9 mouse cellular contexts compared by ENCODE assay signal in genomic region chr11:88692374-88692773, GRCm38 (mm10). TPM values are rescaled to one million over a fixed set of nuclear protein-coding genes. Genes with fewer than 3 reads are reported as not detected.
DNase-seq lines count a peak whose midpoint lies in the region; ATAC-seq lines count a peak whose summit lies in the region.
"Had no signal": no experiment of that assay in that cellular context is flagged by ENCODE, and none has a peak within 500 bp of the region (broad histone marks: within the 10 kb centered on the region; RNA-seq: fewer than 3 reads in every experiment).

No protein-coding gene starts in this region.

- peaks cover 96% of the 10 kb centered on the region for H3K4me1 ChIP-seq in hindbrain, embryonic 10.5 days (replicated peaks)
- H3K4me1 ChIP-seq in hindbrain, embryonic 14.5 days (replicated peaks; ENCODE audit: control insufficient read depth, insufficient read depth, low read length), result peaks cover 65% of the 10 kb centered on the region
- peaks cover 93% of the 10 kb centered on the region for H3K4me1 ChIP-seq in kidney, embryonic 16.5 days (ENCODE audit: insufficient read depth, low read length)

- peak overlapping the region; percentile 85 for H3K27ac ChIP-seq in hindbrain, embryonic 10.5 days
- no peak overlapping the region for H3K27ac ChIP-seq in hindbrain, embryonic 14.5 days
- H3K27ac ChIP-seq in kidney, embryonic 16.5 days (ENCODE audit: low read length), result no peak overlapping the region

- H3K4me3 ChIP-seq in hindbrain, embryonic 10.5 days, result no peak overlapping the region
- H3K4me3 ChIP-seq in hindbrain, embryonic 14.5 days (replicated peaks; ENCODE audit: low read length), result no peak overlapping the region
- H3K4me3 ChIP-seq in kidney, embryonic 16.5 days (ENCODE audit: low read length), result no peak overlapping the region
- H3K4me3 ChIP-seq: embryonic facial prominence, embryonic 12.5 days had no signal

- no peak for DNase-seq in hindbrain, embryonic 10.5 days (ENCODE audit: low spot score)
- no peak for DNase-seq in hindbrain, embryonic 14.5 days (ENCODE audit: low spot score)
- peak; percentile 58 for DNase-seq in embryo, embryonic 10.5 days (ENCODE audit: low spot score)
- DNase-seq in naive thymus-derived CD4-positive, alpha-beta T cell, adult 2 months (ENCODE audit: low read depth), result peak; percentile 44
- DNase-seq in spleen, postnatal 10 days (ENCODE audit: low spot score in 2 of 2), result no peak
- no peak for DNase-seq in testis, postnatal 10 days (ENCODE audit: low spot score)

- H3K9ac ChIP-seq in hindbrain, embryonic 14.5 days, result no peak overlapping the region
- no peak overlapping the region for H3K9ac ChIP-seq in kidney, embryonic 16.5 days (replicated peaks; ENCODE audit: low read length)
- H3K9ac ChIP-seq: embryonic facial prominence, embryonic 12.5 days had no signal

- no peak for ATAC-seq in hindbrain, embryonic 14.5 days (ENCODE audit: low FRiP score)
- ATAC-seq in hematopoietic stem cell, adult 5-6 weeks (replicated peaks in 1 of 2; ENCODE audit: insufficient read depth in 1 of 2, low FRiP score in 2 of 2, low TSS enrichment in 1 of 2, low read depth in 1 of 2, poor library complexity in 2 of 2, severe bottlenecking in 2 of 2), result peak; percentile 78
- ATAC-seq in kidney, embryonic 16.5 days (ENCODE audit: low FRiP score, low TSS enrichment), result no peak

- H3K4me2 ChIP-seq in hindbrain, embryonic 14.5 days (replicated peaks), result no peak overlapping the region
- no peak overlapping the region for H3K4me2 ChIP-seq in kidney, embryonic 16.5 days (replicated peaks; ENCODE audit: low read depth, low read length)
- H3K4me2 ChIP-seq: embryonic facial prominence, embryonic 12.5 days had no signal

- H3K36me3 ChIP-seq in hindbrain, embryonic 10.5 days, result peaks cover 55% of the 10 kb centered on the region
- H3K36me3 ChIP-seq in hindbrain, embryonic 14.5 days (replicated peaks; ENCODE audit: control insufficient read depth, insufficient read depth), result peaks cover 17% of the 10 kb centered on the region; the same call in 1 of the 2 replicates
- peaks cover 9% of the 10 kb centered on the region for H3K36me3 ChIP-seq in kidney, embryonic 16.5 days (ENCODE audit: insufficient read depth, low read length)

- no peaks in the 10 kb centered on the region for H3K27me3 ChIP-seq in hindbrain, embryonic 10.5 days (ENCODE audit: insufficient read depth, poor library complexity, severe bottlenecking)
- no peaks in the 10 kb centered on the region for H3K27me3 ChIP-seq in hindbrain, embryonic 14.5 days (ENCODE audit: control insufficient read depth, insufficient read depth, low read length)
- H3K27me3 ChIP-seq in kidney, embryonic 16.5 days (ENCODE audit: insufficient read depth, low read length), result no peaks in the 10 kb centered on the region
- H3K27me3 ChIP-seq: embryonic facial prominence, embryonic 12.5 days had no signal

- H3K9me3 ChIP-seq in hindbrain, embryonic 10.5 days, result no peaks in the 10 kb centered on the region
- no peaks in the 10 kb centered on the region for H3K9me3 ChIP-seq in hindbrain, embryonic 14.5 days (ENCODE audit: control insufficient read depth, low read length)
- no peaks in the 10 kb centered on the region for H3K9me3 ChIP-seq in kidney, embryonic 16.5 days (ENCODE audit: low read length)
- H3K9me3 ChIP-seq: embryonic facial prominence, embryonic 12.5 days had no signal

- WGBS in hindbrain, embryonic 10.5 days, result 34% methylated on average over 10 of the region's 10 CpGs
- 28% methylated on average over 7 of the region's 10 CpGs for whole genome bisulfite sequencing in hindbrain, embryonic 14.5 days
- WGBS in kidney, embryonic 16.5 days, result 51% methylated on average over 10 of the region's 10 CpGs

RNA-seq across cellular contexts. Expression of gene Msi2, which starts 25.9 kb away (rescaled TPM):
- polyA plus RNA-seq in hindbrain, embryonic 10.5 days (2016; fragmentation: Nextera tagmentation; extraction: Ambion mirVana), result 27.3 and 29.9 TPM in 2 replicates
- polyA plus RNA-seq in hindbrain, embryonic 14.5 days (2014; fragmentation: Nextera tagmentation; extraction: Ambion mirVana), result 22.4 and 26.5 TPM in 2 replicates
- total RNA-seq in hematopoietic stem cell, adult 5-6 weeks (2017), result 397 and 440 TPM in 2 replicates
- 24.3 and 30.0 TPM in 2 replicates for polyA plus RNA-seq in kidney, embryonic 16.5 days (2015; fragmentation: Nextera tagmentation; extraction: Ambion mirVana)

Comparison
In these comparisons a context has a peak if more than half of its experiments do, and no peak if none do; other contexts are left out.
1. DNase-seq: peak in embryo, embryonic 10.5 days (single experiment) and naive thymus-derived CD4-positive, alpha-beta T cell, adult 2 months (single experiment); none in hindbrain, embryonic 10.5 days (single experiment), hindbrain, embryonic 14.5 days (single experiment), spleen, postnatal 10 days (0 of 2) and testis, postnatal 10 days (single experiment).
2. ATAC-seq: peak in hematopoietic stem cell, adult 5-6 weeks (2 of 2); none in hindbrain, embryonic 14.5 days (single experiment) and kidney, embryonic 16.5 days (single experiment).